Mouse (Mus musculus) forebrain, embryonic 15.5 days (tissue): Measurements from ENCODE around the gene Gm8247. TPM values are rescaled to one million over a fixed set of nuclear protein-coding genes. Genes with fewer than 3 reads are reported as not detected.
"Not testable (repeated sequence)": the region's sequence is repeated elsewhere in the genome, so short reads cannot be mapped to it uniquely, and the experiment has no call there.

ENCODE experiments used
- ATAC-seq: fragments of 200-750 bp; cut with Nextera tagmentation; replicated peaks from 2 replicates; pipeline ENCODE4 v1.8.0; 2017; ENCODE audit warnings: mild to moderate bottlenecking, moderate TSS enrichment, moderate library complexity
- H3K27ac ChIP-seq: fragments of 300-500 bp; sonication (generic); replicated peaks from 2 replicates; pipeline ENCODE4 v1.5.1; 2015; ENCODE audit warnings: mild to moderate bottlenecking, inconsistent platforms
- H3K27me3 ChIP-seq: fragments of 300-500 bp; sonication (generic); 2 replicates; pipeline ENCODE4 v1.6.1; 2015; ENCODE audit warnings: inconsistent platforms
- H3K36me3 ChIP-seq: fragments of 300-500 bp; sonication (generic); 2 replicates; pipeline ENCODE4 v1.6.1; 2015; ENCODE audit warnings: mild to moderate bottlenecking, inconsistent platforms
- H3K4me1 ChIP-seq: fragments of 300-500 bp; sonication (generic); 2 replicates; pipeline ENCODE4 v1.6.1; 2015; ENCODE audit warnings: inconsistent platforms
- H3K4me2 ChIP-seq: fragments of 300-500 bp; sonication (generic); replicated peaks from 2 replicates; pipeline ENCODE4 v1.6.1; 2015; ENCODE audit warnings: mild to moderate bottlenecking, inconsistent platforms
- H3K4me3 ChIP-seq: fragments of 300-500 bp; sonication (generic); 2 replicates; pipeline ENCODE4 v1.5.1; 2015; ENCODE audit warnings: mild to moderate bottlenecking, inconsistent platforms
- H3K9ac ChIP-seq: fragments of 300-500 bp; sonication (generic); replicated peaks from 2 replicates; pipeline ENCODE4 v1.6.1; 2015; ENCODE audit warnings: mild to moderate bottlenecking, inconsistent platforms
- H3K9me3 ChIP-seq: fragments of 300-500 bp; sonication (generic); 2 replicates; pipeline ENCODE4 v1.6.1; 2016; ENCODE audit warnings: inconsistent platforms
- WGBS: fragments of 180-500 bp; shearing (Covaris S2); methylation state at CpG from one replicate; pipeline ENCODE4 v1.1.7; 2015; ENCODE audit warnings: mixed read lengths; 5-methylcytosine and 5-hydroxymethylcytosine counted together
- polyA plus RNA-seq: library from polyadenylated mRNA; unstranded; fragments of >200 nt; fragmentation: Nextera tagmentation; extraction: Ambion mirVana; gene quantifications from 2 replicates; pipeline ENCODE4 v1.2.1, GENCODE M21; 2015

Gm8247 gene
- polyA plus RNA-seq, result not detected in 2 replicates

DNA sequence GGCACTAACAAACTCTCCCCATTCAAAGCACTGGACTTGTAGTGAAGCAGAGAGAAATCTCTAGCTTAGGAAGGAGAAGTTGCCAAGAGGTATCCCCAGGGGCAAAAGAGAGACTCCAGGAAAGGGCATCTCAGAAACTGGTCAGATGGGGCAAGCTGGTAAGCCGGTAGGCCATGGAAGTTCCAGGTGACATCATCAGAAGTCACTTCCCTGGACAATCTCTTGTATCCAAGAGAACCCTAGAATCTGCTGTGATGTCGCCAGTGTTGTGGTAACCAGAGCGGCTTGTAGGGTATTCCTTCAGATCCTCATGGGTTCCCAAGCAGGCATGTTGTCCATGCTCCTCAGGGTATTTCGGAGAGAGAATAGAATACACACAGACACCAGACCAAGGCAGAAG is at the start of gene Gm8247:
Gm8247 (plus strand) TSS at position 301 of the 400 bp plus-strand sequence.
- not testable (repeated sequence) for ATAC-seq
- 93% methylated on average over 4 of the region's 4 CpGs for WGBS

GRCm38 (mm10) chr14:44547961-44548360 is 35.0 kb upstream of the Gm8247 start:
- not testable (repeated sequence) for H3K4me3 ChIP-seq, H3K9me3 ChIP-seq, H3K27me3 ChIP-seq, H3K4me2 ChIP-seq, H3K27ac ChIP-seq, ATAC-seq, H3K36me3 ChIP-seq, H3K4me1 ChIP-seq, H3K9ac ChIP-seq
- WGBS, result 87% methylated on average over 5 of the region's 5 CpGs

More for the DNA sequence above, at the start of gene Gm8247:
- H3K4me3 ChIP-seq, H3K27me3 ChIP-seq, H3K36me3 ChIP-seq, H3K4me1 ChIP-seq, H3K9me3 ChIP-seq, H3K4me2 ChIP-seq, H3K27ac ChIP-seq, H3K9ac ChIP-seq: not testable (repeated sequence)

- WGBS, result 89% methylated on average over 2 of the region's 2 CpGs
- H3K9me3 ChIP-seq, H3K27ac ChIP-seq, H3K4me1 ChIP-seq, H3K4me2 ChIP-seq, H3K9ac ChIP-seq, ATAC-seq, H3K4me3 ChIP-seq, H3K36me3 ChIP-seq, H3K27me3 ChIP-seq: not testable (repeated sequence)
Observed at GRCm38 (mm10) chr14:44591765-44592164, 8.8 kb downstream of the Gm8247 start.

DNA sequence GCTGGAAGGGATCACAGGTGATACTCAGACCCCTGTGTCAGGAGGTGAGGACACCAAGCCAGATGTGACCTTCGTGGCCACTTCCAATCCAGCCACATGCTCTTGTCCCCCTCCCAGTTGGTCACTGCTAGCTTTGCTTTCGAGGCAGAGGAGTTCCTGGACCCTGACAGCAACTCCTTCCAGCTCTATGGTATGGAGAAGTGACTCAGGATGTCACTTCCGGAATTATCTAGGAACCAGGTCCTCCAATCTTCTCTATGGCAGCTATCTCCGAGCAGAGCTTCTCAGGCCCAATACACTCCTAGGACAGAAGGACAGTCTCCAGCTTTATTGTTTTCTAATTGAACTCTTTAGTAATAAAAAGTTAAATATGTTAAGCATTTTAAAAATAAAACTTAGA is 44.8 kb downstream of the Gm8247 start, which contains the start of gene Gm5624:
Gm5624 (minus strand) TSS at position 202 of the 400 bp plus-strand sequence.
- not testable (repeated sequence) for H3K9me3 ChIP-seq, H3K27me3 ChIP-seq, H3K27ac ChIP-seq, H3K4me3 ChIP-seq, H3K9ac ChIP-seq, ATAC-seq, H3K4me2 ChIP-seq, H3K36me3 ChIP-seq, H3K4me1 ChIP-seq
- WGBS, result 76% methylated on average over 4 of the region's 4 CpGs

Other genes starting within 250 kb of the Gm8247 start
- not detected in 2 replicates for gene Gm5930, start 244.6 kb upstream of the Gm8247 start, polyA plus RNA-seq
- not detected in 2 replicates for gene Gm8229, start 217.8 kb upstream of the Gm8247 start, polyA plus RNA-seq
- gene Gm3371, start 172.5 kb upstream of the Gm8247 start, polyA plus RNA-seq, result not detected in 2 replicates
- gene Gm8232, start 149.5 kb upstream of the Gm8247 start, polyA plus RNA-seq, result not detected in 2 replicates
- not detected in 2 replicates for gene BC061237, start 90.7 kb upstream of the Gm8247 start, polyA plus RNA-seq
- not detected in 2 replicates for gene Gm17093, start 64.9 kb upstream of the Gm8247 start, polyA plus RNA-seq
- gene Gm5624, start 44.8 kb downstream of the Gm8247 start, polyA plus RNA-seq, result not detected in 2 replicates
- not detected in 2 replicates for gene Gm8257, start 123.3 kb downstream of the Gm8247 start, polyA plus RNA-seq
- not detected in 2 replicates for gene Gm8267, start 167.2 kb downstream of the Gm8247 start, polyA plus RNA-seq